Mouse (Mus musculus): ENCODE measurements around the gene Neu3. TPM values are rescaled to one million over a fixed set of nuclear protein-coding genes. Genes with fewer than 3 reads are reported as not detected.

Neu3 gene
- total and polyA plus RNA-seq, 3 experiments = 3.1 to 4.5 (median 4.2) TPM

- DNase-seq = no peak
- Histone ChIP-seq H3K4me1 (ENCODE audit: control insufficient read depth, insufficient read depth, low read length) (peaks cover 2% of the 10 kb centered on the region; the same call in 1 of the 2 replicates), H3K9ac (ENCODE audit: low read depth, low read length) (no peak overlapping the region), H3K79me2 (replicated peaks; ENCODE audit: control insufficient read depth, insufficient read depth, low read length) (no peaks in the 10 kb centered on the region), H3K27ac (no peak overlapping the region), H3K27me3 (ENCODE audit: control insufficient read depth, insufficient read depth, low read length) (no peaks in the 10 kb centered on the region), H3K36me3 (ENCODE audit: control insufficient read depth, insufficient read depth, low read length) (no peaks in the 10 kb centered on the region), H3K4me3 (no peak overlapping the region)
- TF ChIP-seq EP300 (IDR thresholded peaks at IDR 0.05; ENCODE audit: insufficient read depth, low read depth, low read length) (no peak), CTCF (IDR thresholded peaks at IDR 0.05) (no peak), POLR2A (IDR thresholded peaks at IDR 0.05; ENCODE audit: insufficient read depth, low read depth, low read length) (no peak)
- WGBS = 65% methylated on average over 10 of the region's 11 CpGs
- intact Hi-C loops (cut with DNase I) = no loop called here
Measured at GRCm38 (mm10) chr7:99864241-99865028, 36.2 kb upstream of the Neu3 start.

DNA sequence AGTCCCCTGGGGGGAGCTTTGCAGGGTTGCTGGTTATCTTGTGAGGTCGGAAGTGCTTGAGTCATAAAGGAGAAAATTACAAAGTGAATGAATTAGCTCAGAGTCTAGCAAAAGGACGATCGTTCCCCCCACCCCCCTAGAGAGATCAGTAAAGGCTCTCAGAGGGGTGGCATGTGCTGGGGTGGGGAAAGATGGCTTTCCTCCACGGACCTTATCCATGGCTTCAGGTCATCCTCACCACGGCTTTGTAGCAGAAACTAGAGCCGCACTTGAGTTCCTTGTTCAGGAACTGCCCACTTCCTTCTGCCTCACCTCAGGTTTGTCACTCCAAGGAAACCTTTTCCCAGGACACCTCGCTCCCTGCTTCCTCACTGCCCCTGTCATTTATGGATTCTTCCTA, 35.1 kb upstream of the Neu3 start, which contains the start of gene Spcs2:
Gene Spcs2, minus strand, starts transcription at position 101 of the 400 bp plus-strand sequence.
- H3K27me3 ChIP-seq (ENCODE audit: control insufficient read depth, insufficient read depth, low read length) = no peaks in the 10 kb centered on the region
- TF ChIP-seq CTCF (IDR thresholded peaks at IDR 0.05) (no peak), EP300 (IDR thresholded peaks at IDR 0.05; ENCODE audit: insufficient read depth, low read depth, low read length) (no peak), POLR2A (IDR thresholded peaks at IDR 0.05; ENCODE audit: insufficient read depth, low read depth, low read length) (no peak)
- H3K27ac ChIP-seq = no peak within 1 kb of the TSS
- H3K4me1 ChIP-seq (ENCODE audit: control insufficient read depth, insufficient read depth, low read length) = peaks cover 2% of the 10 kb centered on the region; the same call in 1 of the 2 replicates
- no peak within 1 kb of the TSS for H3K4me3 ChIP-seq
- H3K9ac ChIP-seq (ENCODE audit: low read depth, low read length) = no peak within 1 kb of the TSS
- WGBS = 40% methylated on average over 7 of the region's 7 CpGs
- H3K36me3 ChIP-seq (ENCODE audit: control insufficient read depth, insufficient read depth, low read length) = no peaks in the 10 kb centered on the region
- intact Hi-C loops (cut with DNase I) = no loop called here
- no peaks in the 10 kb centered on the region for H3K79me2 ChIP-seq (replicated peaks; ENCODE audit: control insufficient read depth, insufficient read depth, low read length)
- DNase-seq = no peak

DNA sequence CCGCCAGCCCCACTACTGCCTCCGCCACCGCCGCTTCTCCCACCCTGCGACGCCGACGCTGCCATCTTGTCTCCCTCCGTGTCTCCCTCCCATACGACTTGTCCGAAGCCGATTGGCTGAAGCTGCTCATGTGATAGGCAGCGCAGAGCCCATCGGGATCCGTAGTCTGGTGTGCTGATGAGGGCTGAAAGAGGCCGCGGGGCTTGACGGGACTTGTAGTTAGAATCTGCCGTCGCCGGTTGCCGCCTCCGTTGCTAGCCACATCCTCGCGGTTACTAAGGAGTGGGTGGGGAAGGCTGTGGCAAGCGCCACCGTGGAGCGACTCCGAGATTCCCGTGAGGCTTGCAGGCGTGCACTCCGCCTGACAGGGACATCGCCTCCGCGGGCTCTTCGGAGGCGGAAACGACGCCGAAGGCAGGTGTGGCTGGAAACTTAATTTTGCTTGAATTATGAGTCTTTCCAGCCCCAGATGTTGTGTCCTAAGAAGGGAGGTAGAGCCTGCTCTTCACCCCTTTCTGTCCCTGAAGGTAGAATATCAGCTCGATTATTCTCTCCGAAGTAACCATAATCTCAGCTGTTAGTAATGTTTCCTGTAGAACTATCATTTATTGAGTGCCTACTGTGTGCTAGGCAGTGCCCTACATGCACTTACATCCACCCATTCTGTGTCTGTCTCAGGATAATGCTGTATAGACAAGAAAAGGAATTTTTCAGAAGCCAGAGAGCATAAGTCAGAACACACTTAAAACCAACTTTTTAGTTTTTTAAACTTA, 30.8 kb upstream of the Neu3 start, which contains the start of gene Xrra1:
Gene Xrra1, plus strand, starts transcription at position 304 of the 773 bp plus-strand sequence.
- Histone ChIP-seq H3K79me2 (replicated peaks; ENCODE audit: control insufficient read depth, insufficient read depth, low read length) (peaks cover 6% of the 10 kb centered on the region), H3K36me3 (ENCODE audit: control insufficient read depth, insufficient read depth, low read length) (no peaks in the 10 kb centered on the region; the same call in 1 of the 2 replicates), H3K27me3 (ENCODE audit: control insufficient read depth, insufficient read depth, low read length) (no peaks in the 10 kb centered on the region), H3K9ac (ENCODE audit: low read depth, low read length) (peak within 1 kb of the TSS; percentile 64), H3K27ac (peak within 1 kb of the TSS; percentile 94), H3K4me3 (peak within 1 kb of the TSS; percentile 100), H3K4me1 (ENCODE audit: control insufficient read depth, insufficient read depth, low read length) (peaks cover 6% of the 10 kb centered on the region)
- TF ChIP-seq POLR2A (IDR thresholded peaks at IDR 0.05; ENCODE audit: insufficient read depth, low read depth, low read length) (peak; percentile 95), EP300 (IDR thresholded peaks at IDR 0.05; ENCODE audit: insufficient read depth, low read depth, low read length) (peak; percentile 59; the same call in 1 of the 2 replicates), CTCF (IDR thresholded peaks at IDR 0.05) (no peak)
- under 1% methylated on average over 42 of the region's 42 CpGs for WGBS
- intact Hi-C loops (cut with DNase I) = loop anchor here (2.0 to 5.0 kb wide), 2 partner anchors 30 to 377 kb away; partner anchors contain the start of genes Neu3 and Rps3
- DNase-seq = peak; percentile 94 to 98

- intact Hi-C loops (cut with DNase I) = loop anchor here (2.0 to 5.0 kb wide), 2 partner anchors 29 to 376 kb away; partner anchors contain the start of genes Neu3 and Rps3
- Histone ChIP-seq H3K36me3 (ENCODE audit: control insufficient read depth, insufficient read depth, low read length) (no peaks in the 10 kb centered on the region; the same call in 1 of the 2 replicates), H3K27ac (peak overlapping the region; percentile 94), H3K79me2 (replicated peaks; ENCODE audit: control insufficient read depth, insufficient read depth, low read length) (peaks cover 6% of the 10 kb centered on the region), H3K4me3 (peak overlapping the region; percentile 100), H3K9ac (ENCODE audit: low read depth, low read length) (peak overlapping the region; percentile 64), H3K4me1 (ENCODE audit: control insufficient read depth, insufficient read depth, low read length) (peaks cover 6% of the 10 kb centered on the region), H3K27me3 (ENCODE audit: control insufficient read depth, insufficient read depth, low read length) (no peaks in the 10 kb centered on the region)
- DNase-seq = no peak
- TF ChIP-seq CTCF (IDR thresholded peaks at IDR 0.05) = no peak
- TF ChIP-seq POLR2A (IDR thresholded peaks at IDR 0.05; ENCODE audit: insufficient read depth, low read depth, low read length) = no peak
- no peak for TF ChIP-seq EP300 (IDR thresholded peaks at IDR 0.05; ENCODE audit: insufficient read depth, low read depth, low read length)
- under 1% methylated on average over 19 of the region's 19 CpGs for WGBS
Measured at GRCm38 (mm10) chr7:99858175-99858812, 30.1 kb upstream of the Neu3 start.

DNA sequence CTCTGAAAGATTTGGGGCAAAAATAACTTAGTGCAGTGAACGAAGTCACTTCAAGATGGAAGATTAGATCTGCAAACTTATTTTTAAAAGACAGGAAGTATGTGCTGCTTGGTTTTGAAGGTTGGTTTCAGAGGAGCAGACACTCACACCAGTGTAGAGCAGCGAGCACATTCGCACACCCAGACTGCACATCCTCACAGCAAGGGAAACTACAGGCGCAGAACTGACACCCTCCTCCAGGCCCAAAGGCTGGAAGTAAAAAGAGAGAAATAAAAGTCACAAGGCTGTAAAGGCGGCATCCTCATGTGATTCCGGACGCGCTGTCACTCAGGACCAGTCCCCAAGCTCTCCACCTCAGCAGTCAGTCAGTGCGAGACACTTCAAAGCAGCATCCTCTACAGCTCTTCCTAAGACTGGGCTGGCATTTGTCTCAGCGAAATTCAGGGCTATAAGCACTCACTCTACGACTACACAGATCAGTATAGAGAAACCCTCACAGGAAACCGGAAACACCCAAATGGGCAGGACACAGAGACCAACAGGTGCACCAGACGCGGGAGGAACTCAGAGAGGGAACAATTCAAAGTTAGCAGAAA, 28.1 kb upstream of the Neu3 start:
- Histone ChIP-seq H3K27me3 (ENCODE audit: control insufficient read depth, insufficient read depth, low read length) (no peaks in the 10 kb centered on the region), H3K4me3 (no peak overlapping the region), H3K4me1 (ENCODE audit: control insufficient read depth, insufficient read depth, low read length) (peaks cover 7% of the 10 kb centered on the region), H3K27ac (no peak overlapping the region), H3K79me2 (replicated peaks; ENCODE audit: control insufficient read depth, insufficient read depth, low read length) (peaks cover 8% of the 10 kb centered on the region), H3K36me3 (ENCODE audit: control insufficient read depth, insufficient read depth, low read length) (no peaks in the 10 kb centered on the region; the same call in 1 of the 2 replicates), H3K9ac (ENCODE audit: low read depth, low read length) (no peak overlapping the region)
- intact Hi-C loops (cut with DNase I) = loop anchor here (5.0 kb wide), 1 partner anchor 374 kb away; the partner anchor contains the start of gene Rps3
- TF ChIP-seq EP300 (IDR thresholded peaks at IDR 0.05; ENCODE audit: insufficient read depth, low read depth, low read length) = no peak
- no peak for TF ChIP-seq CTCF (IDR thresholded peaks at IDR 0.05)
- no peak for TF ChIP-seq POLR2A (IDR thresholded peaks at IDR 0.05; ENCODE audit: insufficient read depth, low read depth, low read length)
- WGBS = 72% methylated on average over 14 of the region's 14 CpGs
- no peak for DNase-seq
